Mouse (Mus musculus) 3T3-L1 (cell line): Measurements from ENCODE around the gene Olfr943.

Source experiments
- DNase-seq: peaks from one replicate; pipeline ENCODE4 v3.0.0-alpha.2; 2015; ENCODE audit warnings: low read depth, low spot score

Olfr943 gene

DNA sequence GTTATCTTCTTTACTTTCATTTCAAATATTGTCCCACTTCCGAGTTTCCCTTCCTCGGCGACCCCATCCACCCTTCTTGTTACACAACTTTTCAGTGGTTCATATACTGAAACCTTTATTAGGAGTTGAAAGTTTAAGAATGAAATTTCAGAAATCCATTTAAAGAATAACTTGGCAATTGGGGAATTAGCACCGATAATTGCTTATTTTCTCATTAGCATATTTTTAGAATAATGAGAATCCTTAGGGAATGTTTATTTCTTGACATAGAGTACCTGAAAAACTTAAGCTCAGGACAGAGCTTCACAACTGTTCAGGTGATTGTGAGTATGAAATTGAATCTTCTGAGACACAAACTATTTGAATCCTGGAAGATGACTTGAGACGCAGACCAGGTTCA is at the start of gene Olfr943:
Olfr943 (plus strand) TSS at position 301 of the 400 bp plus-strand sequence.
- no peak for DNase-seq

DNA sequence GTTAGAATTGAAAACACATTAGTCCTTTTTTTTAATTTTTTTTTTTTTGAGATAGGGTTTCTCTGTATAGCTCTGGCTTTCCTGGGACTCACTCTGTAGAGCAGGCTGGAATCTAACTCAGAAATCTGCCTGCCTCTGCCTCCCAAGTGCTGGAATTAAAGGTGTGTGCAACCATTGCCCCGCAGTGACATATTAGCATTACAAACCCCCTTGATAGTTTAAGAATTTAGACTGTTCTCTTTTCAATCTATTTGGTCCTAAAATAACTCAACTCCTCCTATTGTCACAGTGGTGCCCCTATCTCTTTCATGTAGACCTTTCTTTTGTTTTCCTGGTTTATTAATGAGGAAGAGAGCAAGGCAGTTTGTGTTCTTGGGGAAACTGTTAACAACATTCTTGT is 38.8 kb upstream of the Olfr943 start:
- DNase-seq = no peak

DNA sequence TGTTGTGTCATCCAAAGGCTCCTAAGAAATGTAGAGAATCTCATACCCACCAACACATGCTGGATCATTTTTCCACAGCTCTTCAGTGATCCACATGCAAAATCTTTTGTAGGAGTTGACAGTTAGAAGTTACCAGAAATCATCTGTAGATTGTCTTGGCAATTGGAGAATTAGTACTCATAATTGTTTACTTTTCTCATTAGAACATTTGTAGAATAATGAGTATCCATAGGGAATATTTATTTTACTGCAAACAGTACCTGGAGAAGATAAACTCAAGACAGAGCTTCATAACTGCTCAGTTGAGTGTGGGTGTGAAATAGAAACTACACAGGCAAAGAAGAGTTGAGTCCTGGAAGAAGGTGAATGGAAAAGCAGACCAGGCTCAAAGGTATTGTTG is 38.3 kb upstream of the Olfr943 start, which contains the start of gene Olfr27:
Olfr27 (plus strand) TSS at position 301 of the 400 bp plus-strand sequence.
- no peak for DNase-seq

DNA sequence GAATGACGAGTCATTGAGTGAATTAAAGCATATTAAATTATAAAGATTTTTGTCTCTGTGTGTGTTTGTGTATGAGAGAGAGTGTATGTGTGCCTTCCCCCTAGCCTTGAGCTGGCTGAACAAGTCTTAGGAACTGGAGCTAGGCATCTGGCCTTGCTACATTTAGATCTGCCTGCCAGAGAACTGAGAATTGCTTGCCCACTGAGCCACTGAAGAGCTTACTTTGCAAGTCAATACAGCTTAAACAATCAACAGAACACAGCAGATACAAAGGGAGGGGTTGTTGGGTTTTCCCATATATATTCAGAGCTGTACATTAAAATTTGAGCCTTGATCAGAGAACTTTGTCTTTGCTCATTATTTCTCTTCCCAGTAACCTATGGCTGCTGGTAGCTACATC is 13.7 kb upstream of the Olfr943 start:
- no peak for DNase-seq

DNA sequence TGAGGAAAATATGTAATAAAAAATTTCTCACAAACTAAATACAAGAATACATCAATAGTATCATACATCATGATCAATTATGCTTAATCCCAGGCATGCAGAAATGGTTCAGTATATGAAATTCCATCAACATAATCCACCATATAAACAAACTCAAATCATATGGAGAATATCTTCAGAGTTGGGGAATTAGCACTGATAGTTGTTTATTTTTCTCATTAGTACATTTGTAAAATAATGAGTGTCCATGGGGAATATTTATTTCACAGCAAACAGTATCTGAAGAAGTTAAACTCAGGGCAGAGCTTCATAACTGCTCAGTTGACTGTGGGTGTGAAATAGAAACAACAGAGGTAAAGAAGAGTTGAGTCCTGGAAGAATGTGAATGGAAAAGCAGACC is 35.5 kb downstream of the Olfr943 start, which contains the start of gene Olfr944:
Olfr944 (plus strand) TSS at position 301 of the 400 bp plus-strand sequence.
- DNase-seq = no peak
